Mouse (Mus musculus): ENCODE data around the gene Mpped2. TPM values are rescaled to one million over a fixed set of nuclear protein-coding genes. Genes with fewer than 3 reads are reported as not detected.

Mpped2 gene
- polyA plus RNA-seq, 1 experiment from 2014 or later: 23.1 TPM

DNA sequence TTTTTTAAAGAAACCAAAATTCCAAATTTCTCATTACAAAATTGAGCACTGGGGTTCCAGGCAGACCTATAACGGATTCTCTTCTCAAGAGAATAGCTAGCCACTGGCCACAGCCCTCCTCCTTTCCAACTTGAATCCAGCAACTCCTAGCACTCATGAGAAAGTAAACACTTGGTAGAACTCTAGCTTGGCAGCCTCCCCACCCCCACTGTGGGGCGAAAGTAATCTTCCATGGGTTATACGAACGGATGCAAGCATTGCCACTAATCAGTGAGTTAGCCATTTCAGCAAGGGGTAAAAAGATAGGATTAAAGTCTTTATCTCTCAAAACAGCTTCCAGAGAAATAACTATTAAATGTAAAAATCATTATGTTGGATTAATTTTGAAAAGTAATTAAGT, 40.9 kb downstream of the Mpped2 start:
- H3K4me3 ChIP-seq (ENCODE audit: low read length): no peak overlapping the region
- 17% methylated on average over 4 of the region's 4 CpGs for WGBS
- H3K9ac ChIP-seq (ENCODE audit: low read length): no peak overlapping the region
- ATAC-seq (ENCODE audit: low read depth): peak; percentile 69; the same call in 1 of the 2 replicates
- no peaks in the 10 kb centered on the region for H3K27me3 ChIP-seq (ENCODE audit: control insufficient read depth, insufficient read depth, low read depth, low read length)
- H3K4me2 ChIP-seq (ENCODE audit: low read depth, low read length): no peak overlapping the region
- H3K9me3 ChIP-seq (ENCODE audit: control insufficient read depth, low read length): 0 out of 2 replicates have a peak, but pooled peaks cover 2% of the 10 kb centered on the region
- H3K27ac ChIP-seq (ENCODE audit: low read length): no peak overlapping the region
- H3K36me3 ChIP-seq (ENCODE audit: control insufficient read depth, insufficient read depth, low read length): no peaks in the 10 kb centered on the region
- peaks cover 11% of the 10 kb centered on the region for H3K4me1 ChIP-seq (replicated peaks; ENCODE audit: control insufficient read depth, insufficient read depth, low read length)

DNA sequence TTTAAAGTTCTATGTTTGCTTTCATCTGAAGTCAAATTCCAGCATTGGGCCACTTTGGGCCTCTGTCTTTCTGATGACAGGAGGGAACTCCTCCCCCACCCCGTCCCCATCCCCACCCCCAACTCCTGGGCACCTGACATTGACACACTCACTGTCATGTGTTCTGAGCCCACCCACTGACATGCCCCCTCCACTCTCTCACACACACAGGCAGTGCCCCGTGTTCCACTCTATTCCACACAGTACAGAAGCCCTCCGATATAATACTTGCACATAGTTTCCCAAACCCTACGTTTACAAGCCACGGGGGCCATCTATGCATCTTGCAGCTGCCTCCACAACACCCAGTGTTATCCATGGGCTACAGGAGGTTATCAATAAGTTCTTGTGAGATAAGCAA, 42.1 kb downstream of the Mpped2 start:
- WGBS: 50% methylated on average over 5 of the region's 5 CpGs
- H3K27me3 ChIP-seq (ENCODE audit: control insufficient read depth, insufficient read depth, low read depth, low read length): no peaks in the 10 kb centered on the region

GRCm38 (mm10) chr2:106735792-106736359, 42.8 kb downstream of the Mpped2 start:
- no peak overlapping the region for H3K27ac ChIP-seq (ENCODE audit: low read length)
- H3K9ac ChIP-seq (ENCODE audit: low read length): no peak overlapping the region
- no peak overlapping the region for H3K4me3 ChIP-seq (ENCODE audit: low read length)
- H3K27me3 ChIP-seq (ENCODE audit: control insufficient read depth, insufficient read depth, low read depth, low read length): no peaks in the 10 kb centered on the region
- ATAC-seq (ENCODE audit: low read depth): no peak
- H3K9me3 ChIP-seq (ENCODE audit: control insufficient read depth, low read length): 0 out of 2 replicates have a peak, but pooled peaks cover 2% of the 10 kb centered on the region
- H3K4me2 ChIP-seq (ENCODE audit: low read depth, low read length): no peak overlapping the region
- 79% methylated on average over 15 of the region's 15 CpGs for WGBS
- no peaks in the 10 kb centered on the region for H3K36me3 ChIP-seq (ENCODE audit: control insufficient read depth, insufficient read depth, low read length)
- peaks cover 11% of the 10 kb centered on the region for H3K4me1 ChIP-seq (replicated peaks; ENCODE audit: control insufficient read depth, insufficient read depth, low read length)

More for the DNA sequence above, 42.1 kb downstream of the Mpped2 start:
- no peak overlapping the region for H3K4me3 ChIP-seq (ENCODE audit: low read length)
- H3K36me3 ChIP-seq (ENCODE audit: control insufficient read depth, insufficient read depth, low read length): no peaks in the 10 kb centered on the region
- H3K27ac ChIP-seq (ENCODE audit: low read length): no peak overlapping the region
- H3K9me3 ChIP-seq (ENCODE audit: control insufficient read depth, low read length): 0 out of 2 replicates have a peak, but pooled peaks cover 2% of the 10 kb centered on the region
- no peak for ATAC-seq (ENCODE audit: low read depth)
- H3K9ac ChIP-seq (ENCODE audit: low read length): no peak overlapping the region
- H3K4me2 ChIP-seq (ENCODE audit: low read depth, low read length): no peak overlapping the region
- H3K4me1 ChIP-seq (replicated peaks; ENCODE audit: control insufficient read depth, insufficient read depth, low read length): peaks cover 18% of the 10 kb centered on the region

GRCm38 (mm10) chr2:106738951-106739350, 45.9 kb downstream of the Mpped2 start:
- peaks cover 11% of the 10 kb centered on the region for H3K4me1 ChIP-seq (replicated peaks; ENCODE audit: control insufficient read depth, insufficient read depth, low read length)
- 81% methylated on average over 5 of the region's 5 CpGs for WGBS
- H3K4me2 ChIP-seq (ENCODE audit: low read depth, low read length): no peak overlapping the region
- H3K9me3 ChIP-seq (ENCODE audit: control insufficient read depth, low read length): 0 out of 2 replicates have a peak, but pooled peaks cover 2% of the 10 kb centered on the region
- no peaks in the 10 kb centered on the region for H3K27me3 ChIP-seq (ENCODE audit: control insufficient read depth, insufficient read depth, low read depth, low read length)
- no peak overlapping the region for H3K27ac ChIP-seq (ENCODE audit: low read length)
- H3K36me3 ChIP-seq (ENCODE audit: control insufficient read depth, insufficient read depth, low read length): no peaks in the 10 kb centered on the region
- no peak overlapping the region for H3K4me3 ChIP-seq (ENCODE audit: low read length)
- no peak overlapping the region for H3K9ac ChIP-seq (ENCODE audit: low read length)
- ATAC-seq (ENCODE audit: low read depth): no peak

DNA sequence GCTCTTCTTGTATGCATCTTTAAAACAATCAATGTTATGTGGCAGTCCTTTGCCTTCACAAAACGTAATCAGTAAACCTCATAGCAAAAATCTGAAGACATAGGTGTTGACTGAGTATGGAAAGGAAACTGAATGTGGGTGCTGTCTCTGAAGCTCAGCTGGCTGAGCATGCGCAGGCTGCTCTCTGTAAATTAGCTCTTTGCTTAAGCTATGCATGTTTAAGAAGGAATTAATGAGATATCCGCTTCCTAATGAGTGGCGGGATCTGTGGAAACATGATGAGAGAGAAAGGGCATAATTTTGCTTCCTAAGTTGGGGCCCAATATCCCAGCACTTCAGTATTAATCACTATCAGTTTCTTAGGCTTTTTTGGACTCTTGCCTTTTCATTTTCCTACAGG, 51.0 kb downstream of the Mpped2 start:
- H3K27me3 ChIP-seq (ENCODE audit: control insufficient read depth, insufficient read depth, low read depth, low read length): no peaks in the 10 kb centered on the region
- no peak overlapping the region for H3K9ac ChIP-seq (ENCODE audit: low read length)
- no peak overlapping the region for H3K4me2 ChIP-seq (ENCODE audit: low read depth, low read length)
- 0 out of 2 replicates have a peak, but pooled peaks cover 6% of the 10 kb centered on the region for H3K4me1 ChIP-seq (replicated peaks; ENCODE audit: control insufficient read depth, insufficient read depth, low read length)
- H3K9me3 ChIP-seq (ENCODE audit: control insufficient read depth, low read length): no peaks in the 10 kb centered on the region
- 87% methylated on average over 4 of the region's 4 CpGs for WGBS
- no peaks in the 10 kb centered on the region for H3K36me3 ChIP-seq (ENCODE audit: control insufficient read depth, insufficient read depth, low read length)
- ATAC-seq (ENCODE audit: low read depth): no peak
- no peak overlapping the region for H3K4me3 ChIP-seq (ENCODE audit: low read length)
- H3K27ac ChIP-seq (ENCODE audit: low read length): no peak overlapping the region

DNA sequence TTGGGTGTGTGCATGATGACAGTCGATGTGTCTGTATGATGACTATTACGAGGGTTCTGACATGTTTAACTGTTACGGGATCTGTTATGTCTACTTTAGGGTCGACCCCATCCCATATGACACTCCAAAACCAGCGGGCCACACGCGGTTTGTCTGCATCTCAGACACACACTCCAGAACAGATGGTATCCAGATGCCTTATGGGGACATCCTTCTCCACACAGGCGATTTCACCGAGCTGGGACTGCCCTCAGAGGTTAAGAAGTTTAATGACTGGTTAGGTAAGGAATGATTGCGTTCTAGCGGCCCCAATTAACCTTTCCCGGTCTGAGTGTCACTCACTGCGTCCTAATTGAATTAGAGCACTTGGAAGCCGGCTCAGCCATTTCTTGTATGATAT, 51.5 kb downstream of the Mpped2 start:
- Histone ChIP-seq H3K4me2 (ENCODE audit: low read depth, low read length) (no peak overlapping the region), H3K27me3 (ENCODE audit: control insufficient read depth, insufficient read depth, low read depth, low read length) (no peaks in the 10 kb centered on the region), H3K9ac (ENCODE audit: low read length) (no peak overlapping the region), H3K36me3 (ENCODE audit: control insufficient read depth, insufficient read depth, low read length) (no peaks in the 10 kb centered on the region), H3K9me3 (ENCODE audit: control insufficient read depth, low read length) (no peaks in the 10 kb centered on the region), H3K4me3 (ENCODE audit: low read length) (no peak overlapping the region), H3K27ac (ENCODE audit: low read length) (no peak overlapping the region), H3K4me1 (replicated peaks; ENCODE audit: control insufficient read depth, insufficient read depth, low read length) (0 out of 2 replicates have a peak, but pooled peaks cover 2% of the 10 kb centered on the region)
- no peak for ATAC-seq (ENCODE audit: low read depth)
- 61% methylated on average over 14 of the region's 14 CpGs for WGBS

DNA sequence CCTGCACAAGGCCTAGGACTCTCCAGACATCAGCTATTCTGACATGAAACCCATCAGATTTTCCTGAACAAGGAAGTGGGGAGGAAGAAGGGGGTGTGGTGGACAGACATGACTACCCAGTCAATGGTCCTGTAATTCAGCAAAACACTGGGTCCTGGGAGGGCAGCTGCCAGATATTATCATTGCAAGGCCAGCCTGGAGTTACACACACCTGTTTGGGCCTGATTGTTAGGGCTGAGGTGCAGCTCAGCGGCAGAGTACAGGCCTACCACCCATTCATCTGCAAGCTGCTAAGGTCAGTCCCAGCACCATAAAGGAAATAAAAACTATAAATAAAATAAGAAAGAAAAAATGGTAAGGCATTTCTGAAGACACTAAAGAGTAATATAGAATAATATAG, 52.3 kb downstream of the Mpped2 start:
- H3K9me3 ChIP-seq (ENCODE audit: control insufficient read depth, low read length): no peaks in the 10 kb centered on the region
- H3K36me3 ChIP-seq (ENCODE audit: control insufficient read depth, insufficient read depth, low read length): no peaks in the 10 kb centered on the region
- no peaks in the 10 kb centered on the region for H3K27me3 ChIP-seq (ENCODE audit: control insufficient read depth, insufficient read depth, low read depth, low read length)
- H3K27ac ChIP-seq (ENCODE audit: low read length): no peak overlapping the region
- no peak overlapping the region for H3K9ac ChIP-seq (ENCODE audit: low read length)
- H3K4me2 ChIP-seq (ENCODE audit: low read depth, low read length): no peak overlapping the region
- no peak for ATAC-seq (ENCODE audit: low read depth)
- 89% methylated on average over 1 of the region's 1 CpGs for WGBS
- no peaks in the 10 kb centered on the region for H3K4me1 ChIP-seq (replicated peaks; ENCODE audit: control insufficient read depth, insufficient read depth, low read length)
- no peak overlapping the region for H3K4me3 ChIP-seq (ENCODE audit: low read length)

DNA sequence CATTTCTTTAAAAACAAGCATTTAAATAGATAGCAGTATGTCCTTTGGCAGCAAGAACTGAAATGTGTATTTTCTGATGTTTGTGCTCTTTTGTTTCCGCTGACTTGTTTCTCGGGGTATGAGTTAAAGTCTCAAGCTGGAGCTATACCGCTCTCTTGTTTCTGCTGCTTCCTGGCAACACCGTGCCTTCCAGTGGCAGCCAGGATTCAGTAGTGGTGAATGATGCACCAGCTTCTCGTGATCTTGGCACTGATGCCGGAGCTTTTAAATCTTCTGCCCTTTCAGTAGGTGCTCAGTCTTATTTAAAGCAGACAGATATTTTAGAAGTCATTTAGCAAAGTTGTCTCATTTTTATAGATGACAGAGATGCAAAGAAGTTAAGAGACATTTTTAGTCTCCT, 53.1 kb downstream of the Mpped2 start:
- 59% methylated on average over 6 of the region's 6 CpGs for WGBS
- H3K9me3 ChIP-seq (ENCODE audit: control insufficient read depth, low read length): no peaks in the 10 kb centered on the region
- H3K4me3 ChIP-seq (ENCODE audit: low read length): no peak overlapping the region

GRCm38 (mm10) chr2:106746905-106747304, 53.8 kb downstream of the Mpped2 start:
- H3K9me3 ChIP-seq (ENCODE audit: control insufficient read depth, low read length): no peaks in the 10 kb centered on the region
- H3K4me1 ChIP-seq (replicated peaks; ENCODE audit: control insufficient read depth, insufficient read depth, low read length): no peaks in the 10 kb centered on the region
- no peak for ATAC-seq (ENCODE audit: low read depth)
- no peak overlapping the region for H3K27ac ChIP-seq (ENCODE audit: low read length)
- H3K36me3 ChIP-seq (ENCODE audit: control insufficient read depth, insufficient read depth, low read length): no peaks in the 10 kb centered on the region
- no peaks in the 10 kb centered on the region for H3K27me3 ChIP-seq (ENCODE audit: control insufficient read depth, insufficient read depth, low read depth, low read length)
- H3K9ac ChIP-seq (ENCODE audit: low read length): no peak overlapping the region
- H3K4me2 ChIP-seq (ENCODE audit: low read depth, low read length): no peak overlapping the region
- no peak overlapping the region for H3K4me3 ChIP-seq (ENCODE audit: low read length)
- WGBS: 48% methylated on average over 4 of the region's 4 CpGs

More for the DNA sequence above, 53.1 kb downstream of the Mpped2 start:
- no peaks in the 10 kb centered on the region for H3K27me3 ChIP-seq (ENCODE audit: control insufficient read depth, insufficient read depth, low read depth, low read length)
- no peak for ATAC-seq (ENCODE audit: low read depth)
- no peaks in the 10 kb centered on the region for H3K36me3 ChIP-seq (ENCODE audit: control insufficient read depth, insufficient read depth, low read length)
- H3K9ac ChIP-seq (ENCODE audit: low read length): no peak overlapping the region
- H3K4me1 ChIP-seq (replicated peaks; ENCODE audit: control insufficient read depth, insufficient read depth, low read length): no peaks in the 10 kb centered on the region
- H3K4me2 ChIP-seq (ENCODE audit: low read depth, low read length): no peak overlapping the region
- H3K27ac ChIP-seq (ENCODE audit: low read length): no peak overlapping the region
